Mouse (Mus musculus): ENCODE data around the gene Pias4.
"Not testable (repeated sequence)": the region's sequence is repeated elsewhere in the genome, so short reads cannot be mapped to it uniquely, and the experiment has no call there.

Gene Pias4

DNA sequence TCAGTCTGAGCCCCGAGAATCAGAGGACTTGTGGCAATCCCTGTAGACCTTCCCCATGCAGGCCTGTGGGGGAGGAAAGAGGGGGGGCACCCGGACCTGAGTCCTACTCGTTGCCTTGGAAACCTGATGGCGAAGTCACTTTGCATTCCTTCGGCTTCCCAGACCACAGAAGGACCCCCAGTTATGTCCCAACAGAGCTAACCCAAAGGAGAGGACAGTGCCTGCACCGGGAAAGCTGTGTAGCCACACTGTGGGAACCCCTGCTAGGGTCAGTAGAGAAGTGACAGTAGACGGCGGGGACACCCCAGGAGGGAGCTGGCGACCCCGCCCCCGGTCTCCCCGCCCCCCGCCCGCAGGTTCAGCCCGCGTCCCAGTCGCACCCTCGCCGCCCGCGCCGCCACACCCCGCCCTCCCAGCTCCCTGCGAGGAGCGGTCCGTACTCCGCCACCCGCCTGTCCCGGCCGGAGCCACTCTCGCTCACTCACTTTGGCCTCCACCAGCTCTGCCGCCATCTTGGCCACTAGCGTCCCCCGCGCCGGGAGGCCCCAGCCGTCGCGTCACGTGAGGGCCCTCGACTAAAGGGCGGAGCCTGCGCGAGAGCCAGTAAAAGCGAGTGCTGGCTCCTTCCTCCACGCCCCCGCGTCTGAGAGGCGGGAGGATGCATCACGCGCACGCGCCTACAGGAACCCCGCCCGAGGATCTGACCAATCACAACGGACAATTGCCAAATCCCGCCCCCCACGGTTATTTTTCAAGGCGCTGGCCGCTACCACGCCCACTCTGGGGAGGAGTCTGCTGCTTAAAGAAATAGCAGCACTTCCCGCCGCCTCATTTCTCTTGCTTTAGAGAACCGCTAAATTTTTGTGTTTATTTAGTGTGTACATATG is at the start of gene Pias4:
Gene Pias4 (minus strand): TSS at position 724 of the 887 bp plus-strand sequence.
- in situ Hi-C loops (cut with MseI, MboI), result no loop called here

DNA sequence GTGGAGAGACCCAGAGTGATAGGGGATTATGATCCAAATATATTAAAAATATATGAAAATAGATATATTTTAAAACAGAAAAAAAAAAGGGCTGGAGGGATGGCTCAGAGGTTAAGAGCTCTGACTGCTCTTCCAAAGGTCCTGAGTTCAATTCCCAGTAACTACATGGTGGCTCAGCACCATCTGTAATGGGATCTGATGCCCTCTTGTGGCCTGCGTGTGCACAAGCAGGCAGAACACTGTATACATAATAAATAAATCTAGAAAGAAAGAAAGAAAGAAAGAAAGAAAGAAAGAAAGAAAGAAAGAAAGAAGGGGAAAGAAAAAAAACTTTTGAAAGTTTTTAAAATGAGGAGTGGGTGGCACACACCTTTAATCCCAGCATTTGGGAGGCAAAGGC is 49.5 kb upstream of the Pias4 start:
- in situ Hi-C loops (cut with MseI, MboI), result not testable (repeated sequence)

DNA sequence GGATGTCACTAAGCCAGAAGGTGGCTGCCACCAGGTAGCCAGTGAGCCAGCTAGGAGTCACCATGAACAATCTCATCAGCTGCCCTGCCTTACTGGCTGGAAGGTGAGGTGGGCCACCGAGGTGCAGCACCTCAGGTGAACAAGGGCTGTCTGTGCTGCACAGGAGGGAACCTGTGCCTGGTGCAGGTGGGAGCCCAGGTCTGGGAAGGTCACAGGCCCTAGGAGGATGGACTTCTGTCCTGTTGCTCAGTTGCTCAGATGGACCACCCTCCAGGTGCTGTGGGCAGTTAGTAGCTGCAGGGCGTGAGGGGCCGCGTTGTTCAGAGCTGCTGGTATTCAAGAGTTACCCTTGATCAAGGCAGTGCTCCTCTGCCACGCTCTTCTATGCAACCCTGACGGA is 49.1 kb upstream of the Pias4 start:
- in situ Hi-C loops (cut with MseI, MboI), result no loop called here

DNA sequence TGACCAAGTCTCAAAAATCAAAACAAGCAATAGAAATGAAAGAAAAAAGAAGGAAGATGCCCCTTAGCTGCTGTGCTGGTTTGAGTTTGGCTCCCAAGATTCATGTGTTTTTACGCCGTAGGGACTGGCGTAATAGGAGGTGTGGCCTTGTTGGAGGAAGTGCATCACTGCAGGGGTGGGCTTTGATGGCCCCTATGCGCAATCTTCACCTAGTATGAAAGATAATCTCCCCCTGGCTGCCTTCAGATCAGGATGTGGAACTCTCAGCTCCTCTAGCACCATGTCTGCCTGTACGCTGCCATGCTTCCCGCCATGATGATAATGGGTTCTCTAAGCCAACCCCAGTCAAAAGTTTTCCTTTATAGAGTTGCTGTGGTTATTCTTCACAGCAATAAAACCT is 48.5 kb upstream of the Pias4 start:
- in situ Hi-C loops (cut with MseI, MboI), result no loop called here

DNA sequence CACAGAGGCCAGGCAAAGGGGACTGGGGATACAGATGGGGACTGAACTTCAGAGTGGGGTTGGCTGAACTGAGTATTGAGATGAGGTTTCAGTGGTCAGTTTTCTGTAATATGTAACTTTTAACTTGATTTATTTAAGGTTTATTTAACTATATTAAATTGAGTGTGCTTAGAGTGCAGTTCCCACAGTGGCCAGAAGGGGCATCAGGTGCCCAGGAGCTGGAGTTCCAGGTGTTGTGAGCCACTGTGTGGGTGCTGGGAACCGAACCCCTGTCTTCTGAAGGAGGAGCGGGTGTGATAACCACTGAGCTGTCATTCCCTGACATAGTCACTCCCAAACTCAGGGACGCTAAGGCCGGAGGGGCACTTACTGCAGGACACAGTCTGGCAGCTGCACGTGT is 42.4 kb upstream of the Pias4 start:
- in situ Hi-C loops (cut with MseI, MboI), result no loop called here

DNA sequence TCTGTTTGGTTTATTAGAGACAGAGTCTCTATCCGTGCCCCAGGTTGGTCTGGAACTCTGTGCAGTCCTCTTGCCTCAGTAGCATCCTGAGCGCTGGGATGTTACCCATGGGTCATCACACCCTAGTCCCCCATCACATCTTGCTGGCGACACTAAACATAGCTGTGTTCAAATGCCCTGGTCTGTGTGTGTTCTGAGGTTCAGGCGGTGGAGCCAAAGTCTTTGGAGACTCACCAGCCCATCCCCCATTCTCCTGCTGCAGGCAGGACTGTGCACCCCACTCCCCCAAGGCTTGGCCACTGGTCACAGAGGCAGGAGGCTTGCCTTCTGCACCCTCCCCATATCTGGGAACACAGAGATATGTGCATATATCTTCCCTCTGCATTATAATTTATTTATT is 36.4 kb upstream of the Pias4 start:
- in situ Hi-C loops (cut with MseI, MboI), result no loop called here

DNA sequence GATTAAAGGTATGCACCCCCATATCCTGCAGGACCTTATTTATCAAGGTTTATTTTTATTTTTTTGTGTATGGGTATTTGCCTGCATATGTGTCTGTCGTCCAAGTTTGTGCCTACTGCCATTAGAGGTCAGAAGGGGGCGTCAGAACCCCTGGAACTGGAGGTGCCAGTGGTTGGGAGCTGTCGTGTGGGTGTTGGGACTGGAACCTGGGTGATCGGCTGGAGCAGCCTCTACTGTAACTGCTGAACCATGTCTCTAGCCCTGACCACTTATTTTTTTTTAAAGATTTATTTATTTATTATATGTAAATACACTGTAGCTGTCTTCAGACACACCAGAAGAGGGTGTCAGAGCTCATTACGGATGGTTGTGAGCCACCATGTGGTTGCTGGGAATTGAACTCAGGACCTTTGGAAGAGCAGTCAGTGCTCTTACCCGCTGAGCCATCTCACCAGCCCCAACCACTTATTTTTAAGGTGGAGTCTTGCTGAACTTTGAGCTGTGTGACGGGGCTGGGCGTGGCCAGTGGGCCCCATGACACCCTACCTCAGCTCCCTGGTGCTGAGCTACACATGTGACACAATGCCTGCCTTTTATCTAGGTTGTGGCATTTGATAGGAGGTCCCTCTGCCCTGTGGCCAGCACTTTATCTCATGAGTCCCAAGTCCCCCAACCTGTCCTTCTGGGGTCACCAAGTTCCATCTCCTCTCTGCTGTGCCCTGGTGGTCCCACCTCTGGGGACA is 35.4 kb upstream of the Pias4 start:
- in situ Hi-C loops (cut with MseI, MboI), result no loop called here

DNA sequence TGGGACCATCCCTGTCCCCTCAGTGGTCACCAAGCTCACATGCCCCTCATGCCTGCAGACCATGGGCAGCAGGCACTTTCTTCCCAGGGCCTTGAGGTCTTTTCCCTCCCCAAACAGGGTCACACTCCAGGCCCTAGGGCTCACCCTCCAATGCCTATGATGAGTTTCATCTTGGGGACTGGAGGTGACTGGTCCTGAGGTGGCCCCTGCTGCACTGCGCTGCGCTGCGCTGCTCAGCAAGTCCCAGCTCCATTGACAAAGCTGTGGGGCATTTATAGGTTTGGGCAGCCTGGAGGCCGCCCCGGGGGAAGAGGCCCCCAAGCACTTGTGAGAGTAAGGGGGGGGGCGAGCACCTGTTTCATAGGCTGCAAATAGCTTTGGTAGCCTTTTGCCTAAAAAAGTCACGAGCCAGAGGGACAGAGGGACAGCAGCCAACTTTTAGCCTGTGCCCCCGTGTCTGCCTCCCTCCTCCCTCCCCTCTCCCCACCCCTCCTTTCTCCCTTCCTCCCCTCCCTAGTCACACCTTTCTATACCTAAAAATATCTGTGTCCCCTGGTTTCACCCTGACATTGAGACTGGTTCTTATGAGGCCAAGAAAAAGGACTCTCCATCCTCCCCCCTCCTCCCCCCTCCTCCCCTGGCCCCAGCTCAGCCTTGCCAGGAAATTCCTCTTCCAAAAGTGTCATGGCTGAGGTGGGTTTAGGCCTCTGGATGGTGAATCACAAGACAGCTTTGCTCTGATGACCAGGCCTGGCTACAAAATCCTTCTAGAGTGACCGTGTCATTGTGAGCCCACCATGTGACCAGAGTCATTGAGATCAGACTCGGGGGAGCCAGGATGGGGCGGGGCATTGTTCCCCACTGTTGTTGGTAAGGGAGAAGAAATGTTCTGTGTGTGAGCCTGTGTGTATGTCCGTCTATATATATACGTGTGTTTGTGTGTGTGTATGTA is 34.4 kb upstream of the Pias4 start, which contains the start of gene Nmrk2:
Gene Nmrk2 (minus strand): TSS at position 245 of the 952 bp plus-strand sequence.
- in situ Hi-C loops (cut with MseI, MboI), result no loop called here

DNA sequence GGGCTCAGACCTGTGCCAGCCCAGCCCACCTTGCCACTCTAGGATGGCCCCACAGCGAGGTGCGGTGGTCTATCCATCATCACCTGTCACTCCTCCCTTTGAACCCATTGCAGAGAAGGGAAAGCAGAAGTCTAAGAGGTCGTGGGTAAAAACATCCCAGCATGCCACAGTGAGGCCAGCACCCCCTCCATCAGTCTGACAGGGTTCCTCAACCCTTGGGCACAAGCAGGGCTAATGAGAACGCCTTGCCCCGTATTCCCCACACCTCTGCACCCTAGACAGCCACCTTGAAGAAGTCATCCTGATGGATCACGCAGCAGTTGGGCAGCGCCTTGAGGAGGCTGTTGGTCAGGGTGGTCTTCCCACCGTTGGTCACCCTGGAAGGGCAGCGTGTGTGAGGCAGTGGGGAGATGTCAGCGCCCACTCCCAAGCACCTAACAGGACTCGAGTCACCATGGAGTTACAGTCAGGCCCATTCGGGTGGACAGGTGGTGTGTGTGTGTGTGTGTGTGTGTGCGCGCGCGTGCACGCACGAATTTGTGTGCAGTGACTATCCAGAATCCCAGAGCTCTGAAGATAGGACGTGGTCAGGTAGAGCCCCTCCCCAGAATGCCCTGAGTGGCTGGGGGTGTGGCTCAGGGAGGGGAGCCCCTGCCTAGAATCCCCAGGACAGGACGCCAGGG is 33.0 kb upstream of the Pias4 start:
- in situ Hi-C loops (cut with MseI, MboI), result no loop called here

DNA sequence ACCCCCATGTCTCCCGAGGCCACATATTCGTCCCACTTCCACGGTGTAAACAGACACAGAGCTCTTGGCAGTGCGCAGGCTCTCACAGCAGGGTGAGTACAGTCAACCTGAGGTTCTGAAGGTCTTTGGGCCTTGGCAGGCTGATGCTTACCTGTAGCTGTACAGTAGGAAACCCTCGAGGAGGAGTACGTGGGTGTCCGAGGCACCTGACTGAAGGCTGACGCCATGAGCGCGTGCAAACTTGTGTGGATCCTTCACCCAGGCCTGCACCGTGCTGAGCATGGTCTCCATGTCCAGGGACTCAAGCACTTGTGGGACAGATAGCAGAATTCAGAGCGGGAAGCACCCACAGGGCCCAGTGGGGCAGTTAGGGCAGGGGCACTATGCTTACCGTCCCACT is 32.4 kb upstream of the Pias4 start:
- in situ Hi-C loops (cut with MseI, MboI), result no loop called here

DNA sequence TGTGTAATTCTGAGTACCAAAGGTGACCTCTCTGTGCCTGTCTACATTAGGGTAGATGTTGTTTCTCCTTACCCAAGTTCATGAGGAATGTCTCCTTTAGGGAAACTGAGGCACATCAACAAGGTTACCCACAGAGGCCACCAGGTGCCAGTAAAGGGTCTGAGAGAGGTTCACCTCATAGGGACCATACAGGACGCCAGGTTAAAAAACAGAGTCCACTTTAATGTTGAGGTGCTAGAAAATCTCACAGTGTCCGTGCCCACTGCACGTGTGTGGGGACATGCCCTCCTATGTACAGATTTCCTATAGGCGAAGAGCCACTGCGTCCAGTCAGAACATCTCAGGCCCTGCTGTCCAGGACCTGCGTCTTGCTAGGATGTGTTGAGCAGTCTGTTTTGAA is 31.3 kb upstream of the Pias4 start:
- in situ Hi-C loops (cut with MseI, MboI), result no loop called here

DNA sequence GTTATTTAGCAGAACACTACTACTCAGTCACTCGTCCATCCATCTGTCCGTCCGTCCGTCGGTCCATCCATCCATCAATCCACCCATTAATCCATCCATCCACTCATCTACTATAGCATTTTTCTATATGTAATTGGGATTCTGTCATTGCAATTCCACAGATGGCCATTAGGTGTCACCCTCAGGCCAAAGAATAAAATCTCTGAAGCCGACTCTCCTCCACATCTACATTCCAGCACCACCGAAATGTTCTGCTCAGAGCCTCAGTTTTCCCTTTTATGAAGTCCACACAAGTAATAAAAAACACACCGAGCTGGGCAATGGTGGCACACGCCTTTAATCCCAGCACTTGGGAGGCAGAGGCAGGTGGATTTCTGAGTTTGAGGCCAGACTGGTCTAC is 30.5 kb upstream of the Pias4 start:
- in situ Hi-C loops (cut with MseI, MboI), result no loop called here

DNA sequence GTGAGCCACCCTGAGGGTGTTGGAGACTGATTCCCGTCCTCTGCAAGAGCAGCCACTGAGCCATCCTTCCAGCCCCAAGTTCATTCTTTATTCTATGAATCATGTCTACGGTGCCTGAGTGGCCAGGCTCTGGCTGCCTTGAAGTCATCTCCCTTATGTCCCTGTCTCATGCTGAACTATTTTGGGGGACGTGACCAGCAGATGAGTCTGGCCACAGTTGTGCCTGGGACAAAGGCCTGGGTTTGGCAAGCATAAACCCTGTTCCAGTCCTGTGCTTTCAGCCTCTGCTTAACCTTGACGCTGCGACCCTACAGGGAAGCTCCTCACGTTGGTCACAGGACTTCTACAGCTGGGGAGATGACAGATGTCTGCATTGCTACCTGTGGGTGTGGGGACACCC is 29.6 kb upstream of the Pias4 start:
- in situ Hi-C loops (cut with MseI, MboI), result no loop called here

DNA sequence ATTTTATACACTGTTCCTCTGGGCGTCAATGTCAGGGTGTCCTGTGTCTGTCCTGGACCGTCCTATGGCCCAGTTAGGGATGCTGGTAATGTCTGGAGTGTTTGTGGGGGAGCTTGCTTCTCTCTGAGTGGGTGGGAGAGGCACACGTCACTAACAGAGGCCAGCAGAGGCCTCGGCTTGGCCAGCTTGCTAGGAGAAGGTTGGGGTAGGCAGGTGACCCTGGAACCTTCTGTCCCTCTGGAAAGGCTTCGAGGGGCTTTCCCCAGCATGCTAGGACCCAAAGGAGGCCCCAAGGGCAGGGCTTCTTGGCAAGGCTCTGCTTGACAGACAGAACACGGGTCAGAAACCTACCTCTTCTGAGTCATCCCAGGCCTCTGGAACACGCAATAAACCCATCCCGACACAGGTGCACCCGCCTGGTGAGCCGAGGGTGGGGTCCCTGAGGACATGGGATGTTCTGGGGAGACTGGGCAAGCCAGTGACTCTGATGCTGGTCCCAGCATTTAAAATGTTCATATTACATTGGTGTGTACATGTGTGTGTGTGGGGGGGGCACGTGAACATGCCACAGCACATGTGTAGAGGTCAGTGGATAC is 28.8 kb upstream of the Pias4 start:
- in situ Hi-C loops (cut with MseI, MboI), result no loop called here

DNA sequence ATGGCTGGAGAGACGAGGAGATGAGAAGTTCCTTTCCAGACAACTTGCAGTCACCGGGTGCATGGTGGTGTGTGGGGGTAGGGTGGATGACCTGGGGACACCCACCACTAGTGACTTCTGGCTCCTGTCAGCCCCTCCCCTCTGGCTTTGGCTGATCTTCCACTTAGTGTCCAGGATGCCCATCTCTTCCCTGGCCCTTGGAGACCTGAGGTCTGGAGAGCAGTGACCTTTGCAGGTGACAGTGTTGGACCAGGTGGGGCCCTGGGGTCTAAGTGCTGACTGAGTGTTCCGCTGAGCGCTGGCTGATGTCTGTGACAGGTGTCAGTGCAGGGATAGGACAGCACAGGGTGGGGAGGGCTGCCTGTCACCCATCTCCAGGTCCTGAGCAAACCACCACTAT is 27.6 kb upstream of the Pias4 start:
- in situ Hi-C loops (cut with MseI, MboI), result no loop called here

DNA sequence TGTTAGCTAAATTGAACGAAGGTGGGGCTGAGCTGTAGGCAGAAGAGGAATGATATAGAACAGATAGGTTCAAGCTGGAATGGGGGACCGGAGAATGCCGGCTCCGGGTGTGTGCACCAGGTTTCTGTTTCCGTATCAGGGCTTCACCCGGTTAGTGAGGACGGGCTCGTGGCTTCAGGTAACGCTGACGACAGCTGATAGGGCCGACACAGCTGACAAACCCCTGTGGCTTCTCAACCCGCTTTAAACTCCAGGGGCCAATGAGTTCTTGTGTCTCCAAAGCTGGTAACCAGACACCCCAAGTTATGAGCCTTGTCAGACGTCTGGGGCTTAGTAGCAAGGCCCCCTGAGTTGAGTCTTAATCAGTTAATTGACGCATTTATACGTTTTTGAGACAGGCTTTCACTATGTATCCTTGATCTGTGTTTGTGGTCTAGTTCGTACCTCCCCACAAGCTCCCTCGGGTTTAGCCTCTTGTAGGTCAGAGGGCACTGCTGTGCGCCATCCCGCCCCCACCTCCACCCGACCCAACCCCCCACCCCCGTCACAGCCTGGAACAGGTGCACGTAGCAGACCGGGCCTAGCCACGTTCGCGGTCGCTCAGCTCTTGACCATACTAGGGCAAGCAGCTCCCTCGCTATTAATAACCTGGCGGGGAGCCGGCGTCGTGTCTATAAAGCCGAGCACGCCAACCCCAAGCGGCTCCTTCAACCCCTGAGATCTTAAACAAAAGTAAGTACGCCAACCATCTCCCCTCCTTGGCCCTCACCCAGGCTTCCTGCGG is 26.5 kb upstream of the Pias4 start:
- in situ Hi-C loops (cut with MseI, MboI), result no loop called here

DNA sequence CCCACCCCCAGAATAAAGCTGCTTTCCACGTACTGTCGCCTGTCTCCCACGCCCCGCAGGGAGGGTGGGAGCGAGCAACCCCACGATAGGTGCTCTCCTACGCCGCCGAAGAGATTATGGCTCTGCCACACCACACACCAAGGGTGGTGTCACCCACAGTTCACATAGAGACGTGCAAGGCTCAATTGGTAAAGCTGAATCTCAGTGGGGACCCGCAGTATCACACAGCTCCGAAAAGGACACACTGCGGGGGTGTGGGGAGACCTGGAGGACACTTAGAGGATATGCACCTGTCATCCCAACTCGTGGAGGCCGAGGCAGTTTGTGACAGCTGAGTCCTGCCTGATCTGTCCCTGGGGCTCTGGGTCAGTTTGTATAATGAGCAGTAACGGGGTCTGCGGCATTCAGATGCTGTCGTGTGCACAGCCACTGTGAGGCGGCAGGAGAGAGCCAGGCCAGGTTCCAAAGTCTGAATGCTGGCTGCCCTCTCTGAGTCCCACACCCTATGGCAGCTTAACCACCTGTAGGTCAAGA is 25.3 kb upstream of the Pias4 start:
- in situ Hi-C loops (cut with MseI, MboI), result no loop called here

DNA sequence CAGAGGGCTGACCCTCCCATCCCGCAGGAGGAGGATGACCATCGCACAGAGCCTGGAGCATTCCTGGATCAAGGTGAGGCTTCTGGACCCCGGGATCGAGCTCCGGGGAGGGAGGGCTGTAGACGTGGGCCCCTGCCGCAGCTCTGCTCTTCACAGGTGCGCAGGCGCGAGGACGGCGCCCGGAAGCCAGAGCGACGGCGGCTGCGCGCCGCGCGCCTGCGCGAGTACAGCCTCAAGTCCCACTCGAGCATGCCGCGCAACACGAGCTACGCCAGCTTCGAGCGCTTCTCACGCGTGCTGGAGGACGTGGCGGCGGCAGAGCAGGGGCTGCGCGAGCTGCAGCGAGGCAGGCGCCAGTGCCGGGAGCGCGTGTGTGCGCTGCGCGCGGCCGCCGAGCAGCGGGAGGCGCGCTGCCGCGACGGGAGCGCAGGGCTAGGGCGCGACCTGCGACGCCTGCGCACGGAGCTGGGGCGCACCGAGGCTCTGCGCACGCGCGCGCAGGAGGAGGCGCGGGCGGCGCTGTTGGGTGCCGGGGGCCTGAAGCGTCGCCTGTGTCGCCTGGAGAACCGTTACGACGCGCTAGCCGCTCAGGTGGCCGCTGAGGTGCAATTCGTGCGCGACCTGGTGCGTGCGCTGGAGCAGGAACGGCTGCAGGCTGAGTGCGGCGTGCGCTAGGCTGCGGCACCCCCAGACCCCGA is 24.7 kb upstream of the Pias4 start:
- in situ Hi-C loops (cut with MseI, MboI), result no loop called here

DNA sequence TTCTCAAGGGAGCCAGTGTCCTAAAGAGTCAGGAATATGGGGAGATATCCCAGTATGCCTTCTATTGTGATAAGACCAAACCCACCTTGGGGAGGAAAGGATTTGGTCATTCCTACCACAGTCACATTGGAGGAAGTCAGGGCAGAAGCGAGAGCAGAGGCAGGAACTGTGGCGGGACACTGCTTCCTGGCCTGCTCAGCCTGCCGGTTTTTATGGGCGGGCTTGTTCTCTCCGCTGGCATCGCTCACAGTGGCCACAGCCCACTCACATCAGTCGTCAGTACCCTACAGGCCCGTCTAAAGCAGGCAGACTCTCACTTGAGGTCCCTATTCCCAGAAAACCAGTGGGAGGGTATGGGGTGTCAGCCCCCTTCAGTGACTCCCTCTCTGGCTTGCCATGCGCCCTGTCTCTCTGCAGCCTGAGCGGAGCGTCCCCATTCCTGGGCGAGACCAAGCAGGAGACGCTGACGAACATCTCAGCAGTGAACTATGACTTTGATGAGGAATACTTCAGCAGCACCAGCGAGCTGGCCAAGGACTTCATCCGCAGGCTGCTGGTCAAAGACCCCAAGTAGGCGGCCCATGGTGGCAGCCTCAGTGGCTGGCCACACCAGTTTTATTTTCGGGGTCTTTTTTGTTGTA is 23.7 kb upstream of the Pias4 start:
- in situ Hi-C loops (cut with MseI, MboI), result no loop called here
